Mouse (Mus musculus): ENCODE data around the gene Olfr516. TPM values are rescaled to one million over a fixed set of nuclear protein-coding genes. Genes with fewer than 3 reads are reported as not detected.

The Olfr516 gene
- polyA plus RNA-seq (2014; fragmentation: Illumina TruSeq; extraction: RNeasy Lipid Tissue Mini Kit (QIAGEN cat#74804)), result not detected

DNA sequence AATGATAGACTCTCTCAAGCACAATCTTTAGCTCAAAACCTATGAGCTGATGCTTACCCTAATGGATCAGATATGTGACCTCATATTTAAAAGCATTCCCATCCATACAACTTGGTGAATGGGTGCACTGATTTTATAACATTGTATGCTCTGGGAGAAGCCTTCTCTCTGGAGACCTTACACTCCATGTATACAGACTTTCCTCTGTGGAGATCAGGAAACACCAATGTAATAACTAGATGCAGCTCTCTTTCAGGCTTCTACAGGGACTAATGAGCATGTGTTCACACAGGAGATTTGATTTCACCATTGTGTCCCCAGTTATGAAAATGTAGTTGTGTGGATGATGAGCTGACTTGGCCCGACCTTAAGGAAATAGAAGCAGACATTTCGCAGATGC, at the start of gene Olfr516:
Olfr516 (minus strand) TSS at position 101 of the 400 bp plus-strand sequence.

DNA sequence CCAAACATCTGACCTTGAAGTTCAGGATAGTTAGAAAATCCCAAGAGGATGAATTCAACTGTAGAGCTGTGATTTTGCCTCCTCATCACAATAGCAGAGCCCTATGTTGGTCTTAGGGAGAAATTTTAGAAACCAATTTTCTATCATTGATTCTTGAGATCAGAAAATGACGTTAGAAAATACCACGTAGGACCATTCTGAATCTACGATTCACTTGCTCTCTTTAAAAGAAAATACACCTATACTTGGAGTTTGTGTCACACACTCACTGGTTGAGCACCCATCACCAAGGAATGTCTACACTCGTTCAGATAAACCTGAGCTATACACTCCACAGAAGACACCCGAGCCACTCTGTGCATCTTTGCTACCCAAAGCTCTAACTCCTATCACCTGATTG, 44.0 kb upstream of the Olfr516 start, which contains the start of gene Olfr519:
Olfr519 (minus strand) TSS at position 101 of the 400 bp plus-strand sequence.

DNA sequence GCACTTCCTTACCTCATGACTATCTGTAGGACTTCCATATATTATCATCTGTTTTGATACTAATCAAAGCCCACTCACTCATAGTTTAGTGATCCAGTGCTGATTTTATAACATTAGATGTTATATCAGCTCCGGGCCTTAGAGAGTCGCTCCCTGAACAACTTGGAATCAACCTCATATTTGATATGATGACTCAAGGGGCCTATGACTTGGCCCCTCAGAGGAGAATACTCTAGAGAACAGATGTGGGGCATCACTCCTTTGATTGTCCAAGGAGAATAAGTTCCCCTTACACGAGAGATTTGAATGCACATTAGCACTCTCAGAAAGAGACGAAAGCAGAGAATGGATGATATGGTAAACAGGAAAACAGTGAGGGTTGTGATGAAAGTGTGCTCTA, 34.6 kb upstream of the Olfr516 start, which contains the start of gene Olfr518:
Olfr518 (minus strand) TSS at position 101 of the 400 bp plus-strand sequence.

DNA sequence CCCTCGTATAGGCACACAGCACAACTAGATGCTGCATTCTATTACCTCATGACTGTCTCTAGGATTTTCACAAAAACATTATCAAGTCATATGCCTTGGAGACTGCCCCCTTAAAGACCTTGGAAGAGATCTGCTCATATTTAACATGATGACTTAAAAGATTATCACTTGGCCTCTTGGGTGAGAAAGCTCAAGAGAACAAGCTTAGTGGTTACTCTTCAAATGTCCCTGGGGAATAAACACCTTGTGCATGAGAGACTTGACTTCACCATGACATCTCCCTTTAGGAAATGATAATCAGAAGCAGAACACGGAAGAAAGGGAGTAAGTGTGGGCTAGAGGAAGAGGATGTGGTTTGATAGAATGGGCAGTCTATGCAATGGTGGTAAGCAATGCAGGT, 21.9 kb upstream of the Olfr516 start, which contains the start of gene Olfr517:
Olfr517 (minus strand) TSS at position 101 of the 400 bp plus-strand sequence.

DNA sequence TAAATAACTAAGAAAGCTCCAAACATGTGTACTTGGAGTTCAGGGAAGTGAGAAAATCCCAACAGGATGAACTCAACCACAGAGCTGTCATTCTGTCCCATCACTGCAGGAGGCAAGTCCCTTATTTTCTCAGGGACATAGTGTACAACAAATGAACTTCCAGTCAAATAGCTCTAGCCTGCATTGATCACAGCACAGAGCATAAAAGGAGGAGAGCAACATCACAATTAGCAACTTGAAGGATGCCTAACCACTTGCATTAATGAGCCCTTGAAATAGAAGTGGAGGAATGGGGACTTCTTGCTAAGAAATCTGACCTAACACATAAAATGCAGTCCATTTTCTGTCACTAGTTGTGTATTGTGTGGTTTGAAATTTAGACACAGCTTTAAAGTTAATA, 24.4 kb downstream of the Olfr516 start, which contains the start of gene Olfr514:
Olfr514 (minus strand) TSS at position 101 of the 400 bp plus-strand sequence.

Other genes with a start within 250 kb of the Olfr516 start
- not detected for gene Olfr506, start 239.7 kb downstream of the Olfr516 start, polyA plus RNA-seq (2014; fragmentation: Illumina TruSeq; extraction: RNeasy Lipid Tissue Mini Kit (QIAGEN cat#74804))
- not detected for gene Olfr507, start 228.7 kb downstream of the Olfr516 start, polyA plus RNA-seq (2014; fragmentation: Illumina TruSeq; extraction: RNeasy Lipid Tissue Mini Kit (QIAGEN cat#74804))
- gene Olfr508, start 220.5 kb downstream of the Olfr516 start, polyA plus RNA-seq (2014; fragmentation: Illumina TruSeq; extraction: RNeasy Lipid Tissue Mini Kit (QIAGEN cat#74804)), result not detected
- not detected for gene Olfr509, start 198.6 kb downstream of the Olfr516 start, polyA plus RNA-seq (2014; fragmentation: Illumina TruSeq; extraction: RNeasy Lipid Tissue Mini Kit (QIAGEN cat#74804))
- gene Olfr510, start 184.1 kb downstream of the Olfr516 start, polyA plus RNA-seq (2014; fragmentation: Illumina TruSeq; extraction: RNeasy Lipid Tissue Mini Kit (QIAGEN cat#74804)), result not detected
- not detected for gene Olfr512, start 137.2 kb downstream of the Olfr516 start, polyA plus RNA-seq (2014; fragmentation: Illumina TruSeq; extraction: RNeasy Lipid Tissue Mini Kit (QIAGEN cat#74804))
- not detected for gene Olfr513, start 99.6 kb downstream of the Olfr516 start, polyA plus RNA-seq (2014; fragmentation: Illumina TruSeq; extraction: RNeasy Lipid Tissue Mini Kit (QIAGEN cat#74804))
- not detected for gene Olfr514, start 24.5 kb downstream of the Olfr516 start, polyA plus RNA-seq (2014; fragmentation: Illumina TruSeq; extraction: RNeasy Lipid Tissue Mini Kit (QIAGEN cat#74804))
- not detected for gene Olfr517, start 21.9 kb upstream of the Olfr516 start, polyA plus RNA-seq (2014; fragmentation: Illumina TruSeq; extraction: RNeasy Lipid Tissue Mini Kit (QIAGEN cat#74804))
- not detected for gene Olfr518, start 34.5 kb upstream of the Olfr516 start, polyA plus RNA-seq (2014; fragmentation: Illumina TruSeq; extraction: RNeasy Lipid Tissue Mini Kit (QIAGEN cat#74804))
- not detected for gene Olfr519, start 43.9 kb upstream of the Olfr516 start, polyA plus RNA-seq (2014; fragmentation: Illumina TruSeq; extraction: RNeasy Lipid Tissue Mini Kit (QIAGEN cat#74804))
- gene Nlrp10, start 79.6 kb upstream of the Olfr516 start, polyA plus RNA-seq (2014; fragmentation: Illumina TruSeq; extraction: RNeasy Lipid Tissue Mini Kit (QIAGEN cat#74804)), result 14.1 TPM
- 67.3 TPM for gene Eif3f, start 83.9 kb upstream of the Olfr516 start, polyA plus RNA-seq (2014; fragmentation: Illumina TruSeq; extraction: RNeasy Lipid Tissue Mini Kit (QIAGEN cat#74804))
- 1.1 TPM for gene Tub, start 99.8 kb upstream of the Olfr516 start, polyA plus RNA-seq (2014; fragmentation: Illumina TruSeq; extraction: RNeasy Lipid Tissue Mini Kit (QIAGEN cat#74804))
- 4.7 TPM for gene Ric3, start 232.8 kb upstream of the Olfr516 start, polyA plus RNA-seq (2014; fragmentation: Illumina TruSeq; extraction: RNeasy Lipid Tissue Mini Kit (QIAGEN cat#74804))

Data from ovary, adult 10 weeks (tissue).